Mouse (Mus musculus): ENCODE measurements around the gene S1pr4. TPM values are rescaled to one million over a fixed set of nuclear protein-coding genes. Genes with fewer than 3 reads are reported as not detected.
A peak's percentile ranks its signal among the peaks of the same experiment; 100 is the strongest.

The S1pr4 gene
- polyA plus RNA-seq, 1 experiment from 2014 or later: 7.4 TPM

DNA sequence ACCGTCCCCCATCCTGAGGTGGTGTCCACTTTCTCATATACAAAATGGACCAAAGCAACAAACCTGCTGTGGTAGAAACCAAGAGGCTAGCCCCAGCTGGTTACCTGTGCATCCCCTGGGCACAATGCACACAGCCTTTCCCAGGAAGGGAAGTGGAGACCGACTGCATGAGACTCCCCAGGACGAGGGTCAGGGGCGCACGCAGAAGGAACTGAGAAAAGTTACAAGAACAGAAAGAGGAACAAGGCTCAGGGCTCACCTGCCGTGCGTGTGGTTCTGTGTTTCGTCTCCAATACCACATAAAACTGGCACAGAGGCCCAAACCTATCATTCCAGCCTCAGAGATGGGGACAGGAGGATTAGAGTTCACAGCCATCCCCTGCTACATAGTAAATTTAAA lies 17.3 kb upstream of the S1pr4 start:
- Histone ChIP-seq H3K27me3 (ENCODE audit: insufficient read depth, low read length) (peaks cover 4% of the 10 kb centered on the region; the same call in 1 of the 2 replicates), H3K27ac (ENCODE audit: low read depth) (peak overlapping the region; percentile 36; the same call in 1 of the 2 replicates), H3K36me3 (replicated peaks; ENCODE audit: insufficient read depth, low read length) (peaks cover 2% of the 10 kb centered on the region; the same call in 1 of the 2 replicates), H3K4me1 (ENCODE audit: insufficient read depth) (peaks cover 27% of the 10 kb centered on the region), H3K4me3 (ENCODE audit: low read depth, low read length) (no peak overlapping the region), H3K4me2 (ENCODE audit: low read depth, low read length) (peak overlapping the region; percentile 14; the same call in 1 of the 2 replicates), H3K9ac (replicated peaks) (no peak overlapping the region), H3K9me3 (ENCODE audit: low read length) (no peaks in the 10 kb centered on the region)
- TF ChIP-seq CTCF (IDR thresholded peaks at IDR 0.05; ENCODE audit: low read depth) (no peak), EP300 (IDR thresholded peaks at IDR 0.05; ENCODE audit: low read depth) (no peak)
- no peak for ATAC-seq
- DNase-seq: peak; percentile 37
- 45% methylated on average over 8 of the region's 8 CpGs for WGBS (ENCODE audit: insufficient replicate concordance)

DNA sequence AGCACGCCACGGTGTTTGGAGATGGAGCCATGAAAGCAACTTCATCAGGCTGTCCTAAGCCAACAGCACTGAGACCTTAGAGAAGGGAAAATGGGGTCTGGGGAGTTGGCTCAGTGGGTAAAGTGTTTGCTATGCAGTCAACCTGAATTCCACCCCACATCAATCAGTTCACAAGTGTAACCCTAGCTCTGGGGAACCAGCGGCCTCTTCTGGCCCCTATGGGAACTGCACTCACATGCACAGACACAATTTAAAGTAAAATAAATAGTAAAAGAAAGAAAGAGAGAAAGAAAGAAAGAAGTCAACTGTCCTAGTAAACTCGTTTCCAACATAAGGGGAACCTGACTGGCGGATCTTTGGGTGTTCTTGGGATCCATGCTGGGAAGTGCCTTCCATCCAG lies 13.9 kb upstream of the S1pr4 start:
- TF ChIP-seq EP300 (IDR thresholded peaks at IDR 0.05; ENCODE audit: low read depth) (no peak), CTCF (IDR thresholded peaks at IDR 0.05; ENCODE audit: low read depth) (peak; percentile 43)
- DNase-seq (no peak), ATAC-seq (no peak)
- Histone ChIP-seq H3K4me2 (ENCODE audit: low read depth, low read length) (no peak overlapping the region), H3K9ac (replicated peaks) (no peak overlapping the region), H3K4me3 (ENCODE audit: low read depth, low read length) (no peak overlapping the region), H3K27ac (ENCODE audit: low read depth) (no peak overlapping the region), H3K4me1 (ENCODE audit: insufficient read depth) (peaks cover 12% of the 10 kb centered on the region), H3K27me3 (ENCODE audit: insufficient read depth, low read length) (peaks cover 5% of the 10 kb centered on the region; the same call in 1 of the 2 replicates), H3K36me3 (replicated peaks; ENCODE audit: insufficient read depth, low read length) (peaks cover 2% of the 10 kb centered on the region; the same call in 1 of the 2 replicates), H3K9me3 (ENCODE audit: low read length) (no peaks in the 10 kb centered on the region)
- 88% methylated on average over 5 of the region's 5 CpGs for WGBS (ENCODE audit: insufficient replicate concordance)

DNA sequence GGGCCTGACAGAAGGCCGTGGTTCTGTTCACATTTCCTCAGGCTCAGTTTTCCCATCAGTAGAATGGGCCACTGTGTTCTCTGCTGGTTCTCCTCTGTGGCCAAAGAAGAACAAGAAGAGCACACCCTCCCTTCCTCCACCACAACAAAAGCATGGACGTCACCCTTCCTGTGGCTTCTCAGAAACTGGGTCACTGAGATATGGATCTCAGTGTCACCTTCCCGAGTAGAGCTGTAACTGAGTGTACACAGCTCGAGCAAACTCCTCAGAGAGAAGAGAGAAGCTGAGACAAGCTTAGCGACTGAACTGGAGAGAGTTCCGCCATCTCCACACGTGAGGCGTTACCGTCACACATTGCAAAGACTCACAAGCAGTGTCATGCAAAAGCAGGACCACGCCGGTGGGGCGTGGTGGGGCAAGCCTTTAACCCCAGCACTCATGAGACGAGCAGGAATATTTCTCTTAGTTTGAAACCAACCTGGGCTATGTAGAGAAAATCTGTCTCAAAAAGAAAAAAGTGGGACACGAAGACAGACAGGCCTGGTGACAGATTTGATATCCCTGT lies 10.4 kb upstream of the S1pr4 start:
- H3K9ac ChIP-seq (replicated peaks): no peak overlapping the region
- H3K4me3 ChIP-seq (ENCODE audit: low read depth, low read length): no peak overlapping the region
- no peak overlapping the region for H3K4me2 ChIP-seq (ENCODE audit: low read depth, low read length)
- no peak for DNase-seq
- H3K27me3 ChIP-seq (ENCODE audit: insufficient read depth, low read length): peaks cover 5% of the 10 kb centered on the region; the same call in 1 of the 2 replicates
- H3K9me3 ChIP-seq (ENCODE audit: low read length): no peaks in the 10 kb centered on the region
- 69% methylated on average over 14 of the region's 14 CpGs for WGBS (ENCODE audit: insufficient replicate concordance)
- no peak for ATAC-seq
- H3K27ac ChIP-seq (ENCODE audit: low read depth): no peak overlapping the region
- TF ChIP-seq EP300 (IDR thresholded peaks at IDR 0.05; ENCODE audit: low read depth) (no peak), CTCF (IDR thresholded peaks at IDR 0.05; ENCODE audit: low read depth) (no peak)
- no peaks in the 10 kb centered on the region for H3K4me1 ChIP-seq (ENCODE audit: insufficient read depth)
- peaks cover 8% of the 10 kb centered on the region for H3K36me3 ChIP-seq (replicated peaks; ENCODE audit: insufficient read depth, low read length)

DNA sequence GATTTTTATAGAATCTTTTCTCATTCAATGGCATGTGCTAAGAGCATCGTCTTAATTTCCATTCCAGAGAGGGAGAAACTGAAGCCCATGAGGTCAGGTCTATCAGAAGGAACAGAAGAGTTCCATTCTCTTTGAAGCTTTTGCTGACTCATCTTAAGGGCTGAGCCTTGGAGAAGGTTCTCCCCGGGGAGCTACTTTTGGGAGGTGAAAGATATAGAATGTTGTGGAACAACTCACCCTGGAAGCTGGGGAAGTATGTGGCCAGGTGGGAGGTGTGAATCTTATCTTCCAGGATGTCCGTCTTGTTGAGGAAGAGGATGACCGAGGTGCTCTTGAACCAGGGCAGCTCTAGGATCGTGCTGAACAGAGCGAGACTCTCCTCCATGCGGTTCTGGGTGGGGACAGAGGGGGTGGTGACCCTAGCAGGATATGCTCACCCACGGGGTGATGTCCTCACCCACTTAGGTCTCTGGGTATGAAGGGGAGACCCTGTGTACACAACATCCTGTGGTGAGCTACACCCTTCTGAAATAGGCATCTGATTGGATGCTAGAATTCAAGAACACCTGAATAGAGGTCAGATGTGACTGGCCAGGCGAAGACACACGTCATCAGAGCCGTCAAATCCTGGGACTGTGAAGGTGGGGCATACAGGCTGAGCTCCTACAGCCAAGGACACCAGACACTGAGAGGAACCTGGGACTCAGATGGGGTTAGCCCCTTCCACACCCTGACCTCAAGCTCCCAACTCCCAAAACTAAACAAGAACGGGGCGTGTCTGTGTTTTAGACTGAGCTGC lies 8.0 kb upstream of the S1pr4 start:
- Histone ChIP-seq H3K27ac (ENCODE audit: low read depth) (no peak overlapping the region), H3K27me3 (ENCODE audit: insufficient read depth, low read length) (peaks cover 5% of the 10 kb centered on the region; the same call in 1 of the 2 replicates), H3K4me2 (ENCODE audit: low read depth, low read length) (no peak overlapping the region), H3K4me1 (ENCODE audit: insufficient read depth) (peaks cover 1% of the 10 kb centered on the region), H3K36me3 (replicated peaks; ENCODE audit: insufficient read depth, low read length) (peaks cover 6% of the 10 kb centered on the region), H3K9me3 (ENCODE audit: low read length) (no peaks in the 10 kb centered on the region), H3K9ac (replicated peaks) (no peak overlapping the region), H3K4me3 (ENCODE audit: low read depth, low read length) (no peak overlapping the region)
- TF ChIP-seq CTCF (IDR thresholded peaks at IDR 0.05; ENCODE audit: low read depth): no peak
- TF ChIP-seq EP300 (IDR thresholded peaks at IDR 0.05; ENCODE audit: low read depth): no peak
- WGBS (ENCODE audit: insufficient replicate concordance): 67% methylated on average over 13 of the region's 13 CpGs
- DNase-seq: no peak
- no peak for ATAC-seq

DNA sequence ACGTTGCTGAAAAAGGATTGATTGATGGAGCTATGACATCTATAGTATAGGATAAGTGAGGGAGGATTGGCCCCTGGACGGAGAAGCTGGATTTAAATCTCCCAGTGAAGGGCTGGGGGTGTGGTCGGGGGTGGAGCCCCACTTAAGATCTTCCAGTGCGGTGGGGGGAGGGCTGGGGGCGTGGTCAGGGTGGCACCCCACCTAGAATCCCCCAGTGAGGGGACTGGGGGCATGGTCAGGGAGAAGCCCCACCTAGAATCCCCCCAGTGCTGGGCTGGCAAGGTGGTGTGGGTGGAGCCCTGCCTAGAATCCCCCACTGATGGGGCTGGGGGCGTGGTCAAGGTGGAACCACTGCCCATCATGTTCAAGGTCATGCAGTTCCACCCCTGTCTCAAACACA lies 7.2 kb upstream of the S1pr4 start:
- peaks cover 6% of the 10 kb centered on the region for H3K36me3 ChIP-seq (replicated peaks; ENCODE audit: insufficient read depth, low read length)
- H3K9ac ChIP-seq (replicated peaks): no peak overlapping the region

DNA sequence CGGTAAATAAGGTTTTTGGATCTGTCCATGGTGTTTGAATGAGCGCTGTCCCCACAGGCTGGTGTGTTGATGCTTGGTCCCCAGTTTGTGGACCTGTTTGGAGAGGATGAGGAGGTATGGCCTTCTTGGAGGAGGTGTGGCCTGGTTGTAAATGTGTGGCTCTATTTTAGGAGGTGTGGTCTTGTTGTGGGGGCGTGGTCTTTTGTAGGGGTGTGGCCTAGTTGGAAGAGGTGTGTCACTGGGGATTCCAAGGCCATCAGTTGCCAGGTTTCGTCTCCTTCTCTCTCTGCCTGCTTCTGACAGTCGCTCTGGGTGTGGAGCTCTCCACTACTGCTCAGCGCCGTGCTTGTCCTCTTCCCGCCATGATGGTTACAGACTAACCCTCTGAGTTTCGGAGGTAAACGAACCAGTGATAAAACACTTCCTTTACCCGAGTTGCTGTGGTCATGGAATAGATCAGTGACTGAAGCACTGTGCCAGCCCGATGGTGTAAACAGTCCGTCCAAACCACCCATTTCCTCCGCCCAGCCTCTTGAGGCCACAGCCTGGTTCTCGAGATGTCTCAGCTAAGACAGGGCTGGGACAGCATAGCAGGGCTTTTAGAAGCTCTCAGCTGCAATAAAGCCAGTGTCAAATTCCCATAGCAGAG lies 5.2 kb upstream of the S1pr4 start:
- Histone ChIP-seq H3K4me3 (ENCODE audit: low read depth, low read length) (no peak overlapping the region), H3K27me3 (ENCODE audit: insufficient read depth, low read length) (no peaks in the 10 kb centered on the region), H3K36me3 (replicated peaks; ENCODE audit: insufficient read depth, low read length) (peaks cover 6% of the 10 kb centered on the region), H3K27ac (ENCODE audit: low read depth) (no peak overlapping the region), H3K4me2 (ENCODE audit: low read depth, low read length) (no peak overlapping the region), H3K9ac (replicated peaks) (no peak overlapping the region), H3K4me1 (ENCODE audit: insufficient read depth) (peaks cover 9% of the 10 kb centered on the region), H3K9me3 (ENCODE audit: low read length) (no peaks in the 10 kb centered on the region)
- DNase-seq (no peak), ATAC-seq (no peak)
- TF ChIP-seq EP300 (IDR thresholded peaks at IDR 0.05; ENCODE audit: low read depth): no peak
- TF ChIP-seq CTCF (IDR thresholded peaks at IDR 0.05; ENCODE audit: low read depth): no peak
- 75% methylated on average over 15 of the region's 15 CpGs for WGBS (ENCODE audit: insufficient replicate concordance)

More for the DNA sequence above, 7.2 kb upstream of the S1pr4 start:
- TF ChIP-seq EP300 (IDR thresholded peaks at IDR 0.05; ENCODE audit: low read depth) (no peak), CTCF (IDR thresholded peaks at IDR 0.05; ENCODE audit: low read depth) (no peak)
- Histone ChIP-seq H3K4me3 (ENCODE audit: low read depth, low read length) (no peak overlapping the region), H3K27ac (ENCODE audit: low read depth) (no peak overlapping the region), H3K9me3 (ENCODE audit: low read length) (no peaks in the 10 kb centered on the region), H3K4me1 (ENCODE audit: insufficient read depth) (peaks cover 7% of the 10 kb centered on the region), H3K27me3 (ENCODE audit: insufficient read depth, low read length) (no peaks in the 10 kb centered on the region), H3K4me2 (ENCODE audit: low read depth, low read length) (no peak overlapping the region)
- no peak for ATAC-seq
- DNase-seq: no peak
- 52% methylated on average over 6 of the region's 6 CpGs for WGBS (ENCODE audit: insufficient replicate concordance)

All from liver, postnatal 0 days (tissue).